Mouse (Mus musculus): ENCODE data around the gene Pls3. TPM values are rescaled to one million over a fixed set of nuclear protein-coding genes. Genes with fewer than 3 reads are reported as not detected.
"Not testable (repeated sequence)": the region's sequence is repeated elsewhere in the genome, so short reads cannot be mapped to it uniquely, and the experiment has no call there.

The Pls3 gene
- polyA plus RNA-seq, 1 experiment from 2014 or later = 107 TPM

- WGBS = 67% methylated on average over 14 of the region's 14 CpGs
- H3K9ac ChIP-seq (ENCODE audit: low read length); H3K27ac ChIP-seq (ENCODE audit: low read length); ATAC-seq (ENCODE audit: insufficient read depth, low FRiP score); H3K27me3 ChIP-seq (ENCODE audit: control insufficient read depth, insufficient read depth, low read length); H3K4me3 ChIP-seq (replicated peaks; ENCODE audit: low read length); H3K4me2 ChIP-seq (ENCODE audit: low read depth, low read length); H3K9me3 ChIP-seq (replicated peaks; ENCODE audit: control insufficient read depth, low read length); H3K4me1 ChIP-seq (ENCODE audit: control insufficient read depth, insufficient read depth, low read length); H3K36me3 ChIP-seq (ENCODE audit: control insufficient read depth, insufficient read depth, low read length): not testable (repeated sequence)
Observed at GRCm38 (mm10) chrX:75757966-75758365, 117.0 kb downstream of the Pls3 start.

- not testable (repeated sequence) for H3K27me3 ChIP-seq (ENCODE audit: control insufficient read depth, insufficient read depth, low read length); H3K4me3 ChIP-seq (replicated peaks; ENCODE audit: low read length); H3K36me3 ChIP-seq (ENCODE audit: control insufficient read depth, insufficient read depth, low read length); H3K4me1 ChIP-seq (ENCODE audit: control insufficient read depth, insufficient read depth, low read length); H3K9ac ChIP-seq (ENCODE audit: low read length); H3K4me2 ChIP-seq (ENCODE audit: low read depth, low read length); H3K27ac ChIP-seq (ENCODE audit: low read length); H3K9me3 ChIP-seq (replicated peaks; ENCODE audit: control insufficient read depth, low read length); ATAC-seq (ENCODE audit: insufficient read depth, low FRiP score)
Observed at GRCm38 (mm10) chrX:75754531-75754930, 120.5 kb downstream of the Pls3 start.

GRCm38 (mm10) chrX:75750126-75750725, 124.8 kb downstream of the Pls3 start:
- not testable (repeated sequence) for H3K4me1 ChIP-seq (ENCODE audit: control insufficient read depth, insufficient read depth, low read length); H3K4me2 ChIP-seq (ENCODE audit: low read depth, low read length); H3K36me3 ChIP-seq (ENCODE audit: control insufficient read depth, insufficient read depth, low read length); H3K9ac ChIP-seq (ENCODE audit: low read length); H3K4me3 ChIP-seq (replicated peaks; ENCODE audit: low read length); H3K27me3 ChIP-seq (ENCODE audit: control insufficient read depth, insufficient read depth, low read length); H3K9me3 ChIP-seq (replicated peaks; ENCODE audit: control insufficient read depth, low read length); H3K27ac ChIP-seq (ENCODE audit: low read length); ATAC-seq (ENCODE audit: insufficient read depth, low FRiP score)
- WGBS = 49% methylated on average over 4 of the region's 12 CpGs

GRCm38 (mm10) chrX:75749312-75749711, 125.7 kb downstream of the Pls3 start:
- H3K4me3 ChIP-seq (replicated peaks; ENCODE audit: low read length); H3K27ac ChIP-seq (ENCODE audit: low read length); H3K27me3 ChIP-seq (ENCODE audit: control insufficient read depth, insufficient read depth, low read length); H3K9me3 ChIP-seq (replicated peaks; ENCODE audit: control insufficient read depth, low read length); H3K4me1 ChIP-seq (ENCODE audit: control insufficient read depth, insufficient read depth, low read length); H3K36me3 ChIP-seq (ENCODE audit: control insufficient read depth, insufficient read depth, low read length); H3K4me2 ChIP-seq (ENCODE audit: low read depth, low read length); ATAC-seq (ENCODE audit: insufficient read depth, low FRiP score); H3K9ac ChIP-seq (ENCODE audit: low read length): not testable (repeated sequence)
- 51% methylated on average over 9 of the region's 10 CpGs for WGBS

GRCm38 (mm10) chrX:75744466-75744865, 130.5 kb downstream of the Pls3 start:
- 82% methylated on average over 14 of the region's 14 CpGs for WGBS
- not testable (repeated sequence) for H3K4me1 ChIP-seq (ENCODE audit: control insufficient read depth, insufficient read depth, low read length); ATAC-seq (ENCODE audit: insufficient read depth, low FRiP score); H3K4me2 ChIP-seq (ENCODE audit: low read depth, low read length); H3K9ac ChIP-seq (ENCODE audit: low read length); H3K27me3 ChIP-seq (ENCODE audit: control insufficient read depth, insufficient read depth, low read length); H3K27ac ChIP-seq (ENCODE audit: low read length); H3K4me3 ChIP-seq (replicated peaks; ENCODE audit: low read length); H3K36me3 ChIP-seq (ENCODE audit: control insufficient read depth, insufficient read depth, low read length); H3K9me3 ChIP-seq (replicated peaks; ENCODE audit: control insufficient read depth, low read length)

GRCm38 (mm10) chrX:75739464-75739863, 135.5 kb downstream of the Pls3 start:
- not testable (repeated sequence) for H3K27ac ChIP-seq (ENCODE audit: low read length); H3K4me1 ChIP-seq (ENCODE audit: control insufficient read depth, insufficient read depth, low read length); H3K36me3 ChIP-seq (ENCODE audit: control insufficient read depth, insufficient read depth, low read length); H3K4me2 ChIP-seq (ENCODE audit: low read depth, low read length); H3K27me3 ChIP-seq (ENCODE audit: control insufficient read depth, insufficient read depth, low read length); H3K4me3 ChIP-seq (replicated peaks; ENCODE audit: low read length); H3K9me3 ChIP-seq (replicated peaks; ENCODE audit: control insufficient read depth, low read length); H3K9ac ChIP-seq (ENCODE audit: low read length); ATAC-seq (ENCODE audit: insufficient read depth, low FRiP score)
- WGBS = 65% methylated on average over 2 of the region's 8 CpGs
